Mouse (Mus musculus) liver (tissue): ENCODE data around the gene Prr32.

Experiments
- DNase-seq: peaks from one replicate; pipeline ENCODE4 v3.0.0-alpha.2; 2020; ENCODE audit warnings: mixed read lengths

The Prr32 gene

DNA sequence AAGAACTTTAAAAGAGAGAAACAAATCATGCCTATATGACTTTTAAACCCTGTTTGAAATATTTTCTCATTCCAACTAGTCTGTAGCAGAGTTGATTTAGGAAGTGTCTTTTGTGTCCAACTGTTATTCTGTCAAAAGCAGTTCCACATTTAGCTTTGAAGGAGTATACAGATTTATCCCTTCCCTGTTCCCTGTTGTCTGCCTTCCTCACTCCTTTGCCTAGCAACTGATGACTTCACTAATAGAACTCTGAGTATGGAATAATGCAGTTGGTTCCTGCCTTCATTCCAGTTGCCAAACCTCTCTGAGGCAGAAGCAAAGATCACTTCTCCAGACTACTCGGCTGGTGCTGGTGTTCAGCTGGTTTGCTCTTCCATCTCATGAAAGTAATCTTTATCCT is at the start of gene Prr32:
TSS of gene Prr32 (plus strand) at position 301 of the 400 bp plus-strand sequence.
- no peak for DNase-seq
